Mouse (Mus musculus) thymus, postnatal 0 days (tissue): ENCODE data around the gene Cyp2d11. TPM values are rescaled to one million over a fixed set of nuclear protein-coding genes. Genes with fewer than 3 reads are reported as not detected.
"Not testable (repeated sequence)": the region's sequence is repeated elsewhere in the genome, so short reads cannot be mapped to it uniquely, and the experiment has no call there.

Experiments used
- DNase-seq: peaks from one replicate; pipeline ENCODE4 v3.0.0-alpha.2; 2015; ENCODE audit warnings: low spot score
- polyA plus RNA-seq: library from polyadenylated mRNA; unstranded; fragments of >200 nt; fragmentation: Nextera tagmentation; extraction: Ambion mirVana; gene quantifications from 2 replicates; pipeline ENCODE4 v1.2.1, GENCODE M21; 2015

The Cyp2d11 gene
- polyA plus RNA-seq, result not detected in 2 replicates

DNA sequence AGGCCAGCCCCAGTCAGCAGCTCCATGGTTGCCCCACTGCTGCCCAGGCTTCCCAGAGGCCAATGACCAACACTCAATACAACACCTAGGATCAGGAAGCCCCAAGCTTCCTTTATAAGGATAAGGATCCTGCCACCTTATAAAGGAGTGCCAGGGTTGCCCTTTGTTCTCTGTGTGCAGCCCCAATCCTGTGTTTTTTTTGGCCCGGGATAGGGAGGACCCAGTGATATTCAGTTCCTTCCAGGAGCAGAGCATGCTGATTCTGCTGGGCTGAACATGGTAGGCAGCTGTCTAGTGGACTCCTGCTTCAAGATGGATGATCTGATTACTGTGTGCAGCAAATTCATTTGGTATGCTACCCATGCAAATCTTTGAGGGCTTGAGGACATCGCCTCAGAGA lies at the start of gene Cyp2d11:
Cyp2d11 (minus strand) TSS at position 101 of the 400 bp plus-strand sequence.
- DNase-seq, result not testable (repeated sequence)

DNA sequence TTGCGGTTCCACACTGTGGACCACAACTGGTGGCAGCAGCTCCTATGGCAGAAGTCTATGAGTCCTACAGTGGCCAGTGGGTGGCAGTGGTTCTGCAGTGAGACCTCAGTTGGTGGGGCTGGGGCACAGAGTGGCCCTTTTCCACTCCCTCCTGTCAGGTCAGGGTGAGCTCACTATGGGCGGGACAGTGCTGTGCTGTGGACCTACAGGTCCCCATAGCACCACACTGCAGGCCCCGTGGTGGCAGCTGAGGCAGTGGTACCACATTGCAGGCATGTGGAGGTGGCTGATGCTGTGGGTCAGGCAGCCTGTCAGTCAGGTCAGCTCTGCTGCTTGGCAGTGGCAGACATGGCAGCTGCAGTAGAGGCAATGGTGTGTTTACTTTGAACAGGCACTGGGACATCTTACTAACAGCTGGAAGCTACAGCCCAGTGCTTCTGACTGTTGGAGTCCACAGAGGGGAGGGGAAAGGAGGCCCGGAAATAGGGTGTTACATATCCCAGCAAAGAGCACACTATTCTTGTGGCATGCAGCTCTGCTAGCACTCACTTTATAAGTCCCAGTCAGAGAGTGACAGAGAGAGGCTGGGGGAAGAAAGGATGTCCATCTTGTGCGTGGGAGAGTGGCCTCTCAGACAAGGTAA lies 44.3 kb upstream of the Cyp2d11 start:
- no peak for DNase-seq

DNA sequence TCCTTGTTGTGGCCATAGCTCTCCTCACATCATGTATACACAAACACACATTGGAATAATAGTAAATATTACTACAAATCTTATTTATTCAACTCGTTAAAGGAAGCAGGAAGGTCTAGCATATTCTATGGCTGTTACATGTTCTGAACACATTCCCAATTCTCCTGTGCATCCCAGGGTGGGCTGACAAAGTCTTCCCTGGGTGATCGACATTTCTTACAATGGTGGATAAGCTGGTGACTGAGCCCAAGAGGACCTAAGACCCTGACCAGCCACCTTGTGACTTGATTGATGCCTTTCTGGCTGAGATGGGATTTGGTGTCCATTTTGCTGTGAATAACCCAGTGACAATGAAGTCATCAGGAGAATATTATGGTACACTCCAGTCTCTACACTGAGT lies 41.8 kb upstream of the Cyp2d11 start:
- no peak for DNase-seq

DNA sequence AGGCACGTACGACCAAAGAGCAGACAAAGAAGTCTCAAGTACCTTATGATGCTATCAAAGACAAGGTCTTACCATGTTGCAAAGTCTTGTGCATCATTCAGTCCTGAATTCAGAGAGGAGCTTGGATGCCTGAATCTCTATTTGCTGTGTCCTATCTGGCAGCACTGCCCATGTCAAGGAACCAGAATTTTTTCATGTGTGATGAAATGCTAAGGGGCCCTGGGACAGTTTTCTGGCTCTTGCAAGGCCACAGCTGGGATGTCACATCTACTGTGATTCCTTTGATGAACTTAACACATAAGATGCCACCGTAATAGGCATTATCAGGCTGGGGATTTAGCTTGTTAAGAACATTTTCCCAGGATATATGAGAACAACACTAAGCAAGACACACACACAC lies 41.2 kb upstream of the Cyp2d11 start:
- DNase-seq, result no peak

DNA sequence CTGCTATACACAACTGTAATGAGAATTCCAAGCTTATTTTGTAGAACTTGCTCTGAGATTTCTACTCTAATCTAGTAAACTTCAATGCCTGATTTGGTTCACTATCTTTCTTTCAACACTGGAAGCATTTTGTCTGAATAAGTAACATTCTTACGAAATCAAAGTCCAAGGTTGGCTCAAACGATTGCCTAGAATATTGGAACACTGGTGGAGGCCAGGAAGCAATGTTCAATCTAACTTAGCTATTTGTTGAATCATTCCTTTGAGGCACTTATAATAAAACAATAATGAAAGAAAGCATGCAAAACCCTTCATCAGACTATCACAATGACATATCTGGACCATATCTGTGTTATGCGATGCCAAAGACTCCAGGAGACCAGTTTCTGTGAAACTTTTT lies 40.7 kb upstream of the Cyp2d11 start:
- DNase-seq, result no peak

DNA sequence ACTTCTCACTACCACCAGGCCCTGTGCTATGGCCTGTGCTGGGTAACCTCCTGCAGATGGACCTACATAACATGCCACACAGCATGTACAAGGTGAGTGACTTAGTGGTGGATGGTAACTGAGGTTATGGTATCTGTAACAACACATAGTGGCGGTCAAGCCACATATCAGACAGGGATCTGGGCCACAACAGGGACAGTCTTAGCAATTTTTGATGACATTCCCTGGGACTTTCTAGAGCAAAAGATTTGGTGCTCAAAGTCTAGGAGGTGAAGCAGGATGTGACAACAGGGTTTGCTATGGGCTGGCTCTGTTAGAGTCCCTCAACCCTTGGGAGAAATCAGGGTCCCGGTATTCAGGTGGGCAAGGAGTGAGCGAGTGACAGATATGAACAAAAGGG lies 39.8 kb upstream of the Cyp2d11 start:
- DNase-seq, result no peak

DNA sequence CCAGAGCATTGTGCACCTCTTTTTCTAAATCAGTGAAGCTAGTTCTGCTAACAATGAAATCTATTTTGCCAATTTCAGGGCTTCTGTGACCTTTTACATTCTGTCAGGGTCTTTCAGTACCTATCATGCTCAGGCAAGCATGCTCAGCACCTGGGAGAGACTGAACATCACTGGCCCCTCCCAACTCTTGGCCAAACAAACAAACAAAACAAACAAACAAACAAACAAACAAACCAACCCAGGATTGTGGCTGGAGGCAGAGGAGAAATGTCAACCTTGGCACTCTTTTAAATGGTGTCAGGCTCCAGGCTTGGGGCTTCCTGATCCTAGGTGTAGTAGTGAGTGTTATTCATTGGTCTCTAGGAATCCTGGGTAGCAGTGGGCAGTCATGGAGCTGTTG lies 39.3 kb upstream of the Cyp2d11 start, which contains the start of gene Cyp2d9:
Cyp2d9 (plus strand) TSS at position 301 of the 400 bp plus-strand sequence.
- DNase-seq, result no peak

DNA sequence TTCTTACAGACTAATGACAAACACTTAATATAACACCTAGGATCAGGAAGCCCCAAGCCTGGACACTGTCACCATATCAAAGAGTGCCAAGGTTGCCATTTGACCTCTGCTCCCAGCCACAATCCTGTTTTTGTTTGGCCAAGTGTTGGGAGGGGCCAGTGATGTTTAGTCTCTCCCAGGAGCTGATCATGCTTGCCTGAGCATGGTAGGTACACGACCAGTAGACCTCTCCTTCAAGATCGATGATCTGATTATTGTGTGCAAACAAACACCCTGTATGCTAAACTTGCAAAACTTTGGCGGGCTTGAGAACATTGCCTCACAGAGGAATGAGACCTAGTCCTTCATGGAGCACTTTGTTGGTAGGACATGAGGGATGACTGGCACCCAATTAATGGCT lies 29.6 kb upstream of the Cyp2d11 start:
- DNase-seq, result no peak

DNA sequence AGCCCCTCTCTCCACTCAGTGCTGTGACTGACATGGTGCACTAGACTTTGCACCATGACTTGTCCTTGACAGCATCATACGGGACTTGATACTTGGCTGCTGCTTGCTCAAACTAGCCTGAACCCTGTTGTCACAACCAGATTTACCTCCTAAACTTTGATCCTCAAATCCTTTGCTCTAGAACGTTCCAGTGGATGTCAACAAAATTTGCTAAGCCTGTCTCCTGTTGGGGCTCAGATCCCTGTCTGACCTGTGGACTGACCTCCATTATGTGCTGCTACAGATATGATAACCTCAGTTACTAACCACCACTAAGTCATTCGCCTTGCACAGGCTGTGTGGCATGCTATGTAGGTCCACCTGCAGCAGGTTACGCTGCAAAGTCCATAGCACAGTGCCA lies 29.1 kb upstream of the Cyp2d11 start:
- DNase-seq, result no peak

DNA sequence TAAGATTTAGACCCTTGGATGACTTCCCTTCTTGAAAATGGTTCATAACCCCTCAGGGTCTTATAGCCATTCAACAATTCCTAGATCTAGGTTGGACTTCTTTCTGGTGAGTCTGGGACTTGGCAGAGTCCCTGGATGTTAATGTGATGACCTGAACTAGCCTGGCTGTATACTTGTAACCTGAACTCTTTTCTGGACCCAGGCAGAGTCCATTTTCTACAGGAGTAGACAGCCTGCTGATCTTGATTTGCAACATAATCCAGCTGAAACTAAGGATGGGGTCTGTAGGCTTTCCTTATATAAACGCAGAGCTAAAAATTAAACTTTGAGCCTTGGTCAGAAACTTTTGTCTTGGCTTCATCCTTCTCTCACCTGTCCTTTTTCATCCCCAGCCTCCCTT lies 24.8 kb upstream of the Cyp2d11 start:
- no peak for DNase-seq

DNA sequence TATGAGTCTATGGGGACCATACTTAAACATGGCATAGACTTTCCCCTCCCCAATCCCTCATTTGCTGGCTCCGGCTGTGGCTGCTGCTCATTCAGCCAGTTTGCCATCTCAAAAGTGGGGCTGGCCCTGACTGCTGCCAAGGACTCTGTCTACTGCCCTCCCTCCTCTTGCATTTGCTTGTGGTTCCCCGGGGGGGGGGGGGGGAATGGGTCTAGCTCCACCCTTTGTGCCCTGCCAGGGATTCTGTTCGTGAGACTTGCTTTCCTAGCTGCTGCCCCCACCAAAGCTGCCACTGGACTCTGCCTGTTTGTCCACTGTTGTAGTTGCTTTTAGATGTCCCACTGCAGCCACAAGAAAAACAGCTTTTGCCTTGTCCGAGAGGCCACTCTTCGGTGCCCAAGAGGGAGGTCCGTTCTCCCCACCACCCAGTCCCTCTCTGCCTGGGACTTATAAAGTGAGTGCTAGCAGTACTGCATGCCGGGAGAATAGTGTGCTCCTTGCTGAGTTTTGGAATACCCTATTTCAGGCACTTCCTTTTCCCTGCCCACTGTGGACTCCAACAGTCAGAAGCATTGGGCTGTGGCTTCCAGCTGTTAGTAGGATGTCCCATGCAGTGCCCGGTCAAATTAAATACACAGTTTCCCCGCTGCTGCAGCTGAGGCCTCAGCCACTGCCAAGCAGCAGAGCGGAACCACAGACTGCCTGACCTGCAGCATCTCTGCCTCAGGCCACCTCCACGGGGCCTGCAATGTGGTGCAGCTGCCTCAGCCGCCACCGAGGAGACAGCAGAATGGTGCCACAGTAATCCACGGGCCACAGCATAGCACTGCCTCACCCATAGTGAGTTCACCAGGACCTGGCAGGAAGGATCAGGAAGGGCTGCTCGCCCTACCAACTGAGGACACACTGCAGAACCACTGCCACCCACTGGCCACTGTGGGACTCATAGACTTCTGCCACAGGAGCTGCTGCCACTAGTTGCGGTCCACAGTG lies 23.3 kb upstream of the Cyp2d11 start:
- DNase-seq, result peak; percentile 70

DNA sequence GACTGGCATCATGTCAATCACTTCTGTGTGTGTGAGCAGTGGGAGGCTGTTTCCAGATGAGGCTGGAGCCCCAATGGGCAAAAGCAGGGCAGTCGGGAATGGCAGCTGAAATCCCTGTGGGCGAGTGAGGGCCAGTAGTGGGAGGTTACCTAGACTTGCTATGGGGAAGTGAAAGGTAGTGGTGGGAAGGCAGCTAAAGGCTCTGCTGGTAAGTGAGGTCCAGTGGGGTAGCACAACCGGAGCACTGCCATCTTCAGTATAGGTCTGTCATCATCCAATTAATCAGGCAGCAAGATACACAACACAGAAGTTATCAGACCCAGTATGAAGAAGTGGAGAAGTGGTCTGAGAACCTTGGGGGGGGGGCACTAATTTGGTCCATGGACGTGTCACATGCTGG lies 13.7 kb upstream of the Cyp2d11 start:
- no peak for DNase-seq

DNA sequence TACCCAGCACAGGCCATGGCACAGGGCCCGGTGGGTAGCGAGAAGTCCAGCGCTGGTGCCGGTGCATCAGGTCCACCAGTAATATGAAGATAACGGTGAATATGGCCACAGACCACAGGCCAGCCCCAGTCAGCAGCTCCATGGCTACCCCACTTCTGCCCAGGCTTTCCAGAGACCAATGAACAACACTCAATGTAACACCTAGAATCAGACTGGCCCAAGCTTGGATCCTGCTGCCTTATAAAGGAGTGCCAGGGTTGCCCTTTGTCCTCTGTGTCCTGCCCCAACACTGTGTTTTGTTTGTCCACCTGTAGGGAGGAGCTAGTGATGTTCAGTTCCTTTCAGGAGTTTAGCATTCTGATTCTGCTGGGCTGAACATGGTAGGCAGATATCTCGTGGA lies 13.2 kb upstream of the Cyp2d11 start, which contains the start of gene Cyp2d10:
Cyp2d10 (minus strand) TSS at position 215 of the 400 bp plus-strand sequence.
- DNase-seq, result no peak

DNA sequence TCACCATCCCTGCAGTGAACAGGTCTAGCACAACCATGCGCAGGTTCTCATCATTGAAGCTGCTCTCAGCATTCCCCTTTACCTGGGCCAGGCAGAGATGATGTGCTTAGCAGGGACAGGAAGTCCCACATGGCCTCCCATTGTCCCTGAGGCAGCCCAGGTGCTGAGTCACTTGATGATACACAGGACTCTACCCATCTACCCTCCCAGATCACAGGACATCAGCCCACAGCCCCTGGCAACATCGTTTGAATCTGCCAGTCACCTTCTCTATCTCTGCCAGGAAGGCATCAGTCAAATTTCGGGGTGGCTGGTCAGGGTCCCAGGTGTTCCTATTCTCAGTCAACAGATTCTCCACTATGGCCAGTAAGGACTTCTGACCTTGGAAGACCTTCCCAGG lies 10.3 kb upstream of the Cyp2d11 start:
- DNase-seq, result no peak

DNA sequence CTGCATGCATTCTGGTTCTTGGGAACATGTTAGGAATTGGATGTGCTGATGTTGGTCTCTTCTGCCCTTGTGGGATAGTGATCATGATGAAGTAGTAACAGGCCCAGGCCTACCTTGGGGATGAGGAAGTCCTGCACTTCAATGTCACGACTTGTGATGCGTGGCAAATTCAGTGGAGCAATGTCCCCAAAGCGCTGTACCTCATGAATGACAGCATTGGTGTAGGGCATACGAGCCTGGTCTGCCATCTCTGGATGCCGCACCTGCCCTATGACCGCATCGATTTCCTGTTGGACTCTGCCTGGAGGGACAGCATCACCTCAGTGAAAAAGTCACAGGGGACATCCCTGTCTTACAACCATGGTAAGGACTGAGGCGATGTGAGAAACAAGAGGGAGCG lies 9.8 kb upstream of the Cyp2d11 start:
- no peak for DNase-seq

DNA sequence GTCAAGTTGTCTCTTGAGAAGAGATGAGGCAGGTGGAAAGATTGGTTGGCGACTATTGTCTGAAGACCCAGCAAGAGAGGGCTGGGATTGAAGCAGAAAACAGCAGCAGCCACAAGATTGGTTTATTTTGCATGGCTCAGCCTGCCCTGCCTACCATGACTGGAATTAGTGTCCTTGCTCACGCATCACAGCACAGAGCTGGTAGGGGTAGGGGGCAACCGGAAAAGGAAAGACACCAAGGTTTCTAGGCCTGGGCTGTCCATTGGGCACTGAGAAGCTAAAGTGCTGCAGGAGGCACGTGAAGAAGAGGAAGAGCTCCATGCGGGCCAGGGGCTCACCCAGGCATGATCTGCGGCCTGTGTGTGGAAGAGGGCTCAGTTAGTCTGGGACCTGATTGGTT lies 8.9 kb upstream of the Cyp2d11 start:
- DNase-seq, result no peak

DNA sequence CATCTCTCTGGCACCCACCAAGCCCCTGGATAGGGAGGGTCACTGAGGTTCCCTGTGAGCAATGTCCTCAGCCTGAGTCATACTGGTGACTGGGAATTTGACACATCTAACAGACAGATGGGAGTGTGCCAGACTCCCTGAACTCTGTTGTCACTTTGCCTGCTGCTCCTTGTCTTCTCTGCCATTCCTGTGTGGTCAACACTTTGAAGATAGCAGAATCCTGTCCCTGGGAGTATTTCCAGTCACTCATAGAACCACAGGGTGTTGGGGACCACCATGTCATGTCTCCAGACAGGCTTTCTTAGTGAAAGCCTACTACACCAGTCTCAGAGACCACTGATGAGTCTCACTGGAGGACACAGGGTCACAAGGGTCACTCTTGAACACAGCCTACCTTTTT lies 8.3 kb upstream of the Cyp2d11 start:
- DNase-seq, result no peak

DNA sequence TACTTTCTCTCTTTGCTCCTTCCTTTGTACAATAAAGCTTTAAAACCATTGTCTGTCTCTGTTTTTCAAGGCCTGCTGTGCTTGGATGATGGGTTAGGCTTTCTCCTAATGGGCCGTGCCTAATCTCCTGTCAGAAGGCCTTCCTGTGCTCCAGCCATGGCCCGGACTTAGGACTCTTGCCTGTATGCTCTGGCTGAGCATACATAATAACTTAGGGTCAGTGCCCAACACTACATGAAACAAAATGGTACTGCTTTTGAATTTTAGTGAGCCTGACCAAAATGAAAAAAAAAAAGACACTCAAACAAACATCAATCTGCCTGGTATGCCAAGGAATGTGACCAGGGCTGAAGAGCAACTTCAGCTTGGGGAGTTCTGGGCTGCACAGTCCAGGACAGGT lies 7.7 kb upstream of the Cyp2d11 start:
- no peak for DNase-seq

DNA sequence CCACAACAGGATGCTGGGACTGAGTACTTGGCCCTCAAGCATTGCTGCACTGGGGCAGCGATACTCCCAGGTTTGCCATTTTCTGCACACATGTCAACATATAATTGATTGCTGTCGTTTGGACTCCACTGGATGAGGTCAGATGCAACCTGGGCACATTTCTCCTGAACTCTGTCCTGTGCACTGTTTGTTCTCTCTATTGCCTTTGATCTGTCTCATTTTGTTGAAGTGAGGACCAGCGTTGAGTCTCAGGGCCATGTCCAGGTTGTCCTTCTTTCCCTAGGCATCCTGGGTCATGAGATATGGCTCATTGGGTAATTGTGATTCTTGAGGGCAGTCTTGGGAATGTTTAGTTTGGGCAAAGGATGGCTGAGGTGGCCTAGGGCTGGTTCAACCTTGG lies 2.1 kb upstream of the Cyp2d11 start:
- DNase-seq, result not testable (repeated sequence)

DNA sequence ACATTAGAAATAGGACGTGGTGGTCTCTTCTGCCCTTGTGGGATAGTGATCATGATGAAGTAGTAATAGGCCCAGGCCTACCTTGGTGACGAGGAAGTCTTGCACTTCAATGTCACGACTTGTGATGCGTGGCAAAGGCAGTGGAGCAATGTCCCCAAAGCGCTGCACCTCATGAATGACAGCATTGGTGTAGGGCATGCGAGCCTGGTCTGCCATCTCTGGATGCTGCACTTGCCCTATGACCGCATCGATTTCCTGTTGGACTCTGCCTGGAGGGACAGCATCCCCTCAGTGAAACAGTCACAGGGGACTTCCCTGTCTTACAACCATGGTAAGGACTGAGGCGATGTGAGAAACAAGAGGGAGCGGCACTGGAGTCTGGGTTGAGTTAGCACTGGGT lies 3.9 kb downstream of the Cyp2d11 start:
- DNase-seq, result not testable (repeated sequence)

DNA sequence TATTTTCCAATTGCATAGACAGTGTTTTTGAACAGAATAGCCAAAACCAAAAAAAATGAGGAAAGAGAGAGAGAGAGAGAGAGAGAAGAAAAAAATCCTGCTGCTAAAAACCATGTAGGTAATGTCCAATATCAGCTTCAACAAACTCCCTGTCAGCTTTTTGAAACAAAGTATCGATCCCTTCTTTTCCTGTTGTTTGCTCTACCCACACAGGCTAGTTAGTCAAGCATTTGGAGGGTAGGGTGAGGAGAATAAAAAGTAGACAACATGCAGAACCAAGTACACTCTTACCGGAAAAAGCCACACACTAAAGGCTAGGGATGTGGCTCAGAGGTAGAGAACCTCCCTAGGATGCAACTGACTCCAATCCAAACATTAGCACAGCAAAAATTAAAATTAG lies 8.1 kb downstream of the Cyp2d11 start:
- no peak for DNase-seq

DNA sequence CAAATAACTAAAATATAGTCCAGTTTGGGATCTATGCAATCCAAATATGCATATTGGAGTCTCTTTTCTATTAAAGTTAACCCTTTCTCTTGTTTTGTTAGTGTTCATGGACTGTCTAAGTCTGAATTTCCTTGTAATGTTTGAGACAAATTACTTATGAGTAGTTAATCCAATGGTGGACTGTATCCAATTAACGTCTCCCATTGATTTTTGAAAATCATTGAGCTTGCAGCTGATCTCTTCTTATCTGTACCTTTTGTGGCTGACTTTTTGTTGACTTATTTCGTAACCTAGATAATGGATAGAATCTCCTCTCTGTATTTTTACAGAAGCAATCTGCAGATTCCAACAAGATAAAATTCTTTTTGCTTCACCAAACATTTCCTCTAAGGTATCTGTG lies 11.4 kb downstream of the Cyp2d11 start:
- DNase-seq, result no peak

DNA sequence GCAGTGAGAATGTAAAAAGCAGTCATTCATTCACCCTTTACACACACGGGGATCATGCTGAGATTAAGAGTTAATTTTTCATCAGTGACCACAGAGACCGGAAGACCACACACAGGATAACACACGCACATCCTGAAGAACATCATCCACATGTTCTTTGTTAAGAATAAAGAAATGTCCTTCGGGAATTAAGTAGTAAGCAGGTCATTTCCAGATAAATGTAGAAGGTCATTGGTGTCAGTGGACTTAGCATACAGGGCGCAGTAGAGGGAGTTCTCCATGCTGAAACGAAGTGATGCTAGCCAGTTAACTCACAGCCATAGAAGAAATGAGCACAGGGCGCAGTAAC lies 13.1 kb downstream of the Cyp2d11 start:
- no peak for DNase-seq
